Mouse (Mus musculus) stomach, postnatal 0 days (tissue): ENCODE measurements around the gene Pgbd5. TPM values are rescaled to one million over a fixed set of nuclear protein-coding genes. Genes with fewer than 3 reads are reported as not detected.
A peak's percentile ranks its signal among the peaks of the same experiment; 100 is the strongest.

ENCODE experiments used
- ATAC-seq: fragments of 200-750 bp; cut with Nextera tagmentation; 2 replicates; pipeline ENCODE4 v1.8.0; 2017; ENCODE audit not compliant: low FRiP score, low TSS enrichment
- DNase-seq: peaks from one replicate; pipeline ENCODE4 v3.0.0-alpha.2; 2016; ENCODE audit warnings: low spot score
- H3K27ac ChIP-seq: fragments of 300-500 bp; sonication (generic); replicated peaks from 2 replicates; pipeline ENCODE4 v1.5.1; 2014; ENCODE audit warnings: mild to moderate bottlenecking, control low read depth
- H3K27me3 ChIP-seq: fragments of 300-500 bp; sonication (generic); 2 replicates; pipeline ENCODE4 v1.6.1; 2014; ENCODE audit warnings: low read length; ENCODE audit not compliant: control insufficient read depth, insufficient read depth
- H3K36me3 ChIP-seq: fragments of 300-500 bp; sonication (generic); 2 replicates; pipeline ENCODE4 v1.6.1; 2014; ENCODE audit warnings: low read length, mixed read lengths; ENCODE audit not compliant: control insufficient read depth, insufficient read depth
- H3K4me1 ChIP-seq: fragments of 300-500 bp; sonication (generic); replicated peaks from 2 replicates; pipeline ENCODE4 v1.6.1; 2014; ENCODE audit warnings: antibody characterized with exemption; ENCODE audit not compliant: control insufficient read depth, insufficient read depth
- H3K4me2 ChIP-seq: fragments of 300-500 bp; sonication (generic); replicated peaks from 2 replicates; pipeline ENCODE4 v1.6.1; 2014; ENCODE audit warnings: low read depth, mild to moderate bottlenecking, control low read depth, moderate library complexity
- H3K4me3 ChIP-seq: fragments of 300-500 bp; sonication (generic); 2 replicates; pipeline ENCODE4 v1.5.1; 2014; ENCODE audit warnings: low read depth, low read length, control low read depth
- H3K9ac ChIP-seq: fragments of 300-500 bp; sonication (generic); 2 replicates; pipeline ENCODE4 v1.6.1; 2014; ENCODE audit warnings: mild to moderate bottlenecking, low read length, control low read depth, mixed read lengths
- H3K9me3 ChIP-seq: fragments of 300-500 bp; sonication (generic); 2 replicates; pipeline ENCODE4 v1.6.1; 2016; ENCODE audit warnings: low read length; ENCODE audit not compliant: control insufficient read depth
- CTCF ChIP-seq: IDR thresholded peaks from 2 replicates; pipeline ENCODE4 v1.5.1; 2016; ENCODE audit warnings: antibody characterized with exemption, low read depth, mild to moderate bottlenecking, moderate library complexity
- EP300 ChIP-seq: optimal IDR thresholded peaks from 2 replicates; pipeline ENCODE3; 2016; ENCODE audit warnings: antibody characterized with exemption
- WGBS: fragments of 180-500 bp; shearing (Covaris S2); extraction: QIAGEN DNeasy Blood & Tissue Kit; methylation state at CpG from one replicate; pipeline ENCODE4 v1.1.7; 2014; 5-methylcytosine and 5-hydroxymethylcytosine counted together
- polyA plus RNA-seq: library from polyadenylated mRNA; unstranded; fragments of >200 nt; fragmentation: Nextera tagmentation; extraction: Ambion mirVana; gene quantifications from 2 replicates; pipeline ENCODE4 v1.2.1, GENCODE M21; 2015

Pgbd5 gene
- polyA plus RNA-seq, 1 experiment from 2014 or later, result 2.0 TPM

DNA sequence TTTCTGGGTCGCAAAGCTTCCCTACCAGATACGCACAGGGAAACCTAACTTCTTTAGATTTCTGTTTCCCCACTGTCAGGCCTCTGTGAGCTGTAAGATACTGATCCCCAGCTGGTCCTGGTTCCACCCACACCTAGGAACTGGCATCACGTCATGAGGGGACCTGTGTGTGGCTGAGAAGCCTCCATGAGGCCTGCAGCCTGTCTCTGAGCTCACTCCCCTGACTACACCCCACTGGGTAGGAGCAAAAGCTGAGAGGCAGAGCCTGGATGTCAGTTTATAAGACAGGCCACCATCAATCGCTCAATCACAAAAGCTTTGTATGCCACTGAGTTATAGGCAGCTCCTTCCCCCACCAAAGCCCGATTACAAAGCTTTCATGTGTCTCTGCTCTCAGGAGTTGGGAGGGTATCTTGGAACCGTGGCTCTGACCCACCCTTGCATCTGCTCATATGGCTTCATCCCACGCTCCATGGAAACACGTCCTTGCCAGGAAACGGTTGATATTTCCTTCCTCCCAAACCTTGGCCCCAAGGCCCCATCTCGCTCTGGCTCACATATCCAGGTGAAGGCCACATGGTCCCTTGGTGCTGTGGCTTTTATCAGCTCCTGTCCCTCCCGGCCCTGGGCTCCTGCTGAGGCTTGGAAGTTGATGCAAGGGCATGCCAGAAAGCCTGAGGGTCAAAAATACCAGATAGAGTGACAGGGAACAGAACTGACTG lies 26.1 kb downstream of the Pgbd5 start:
- H3K4me3 ChIP-seq, result no peak overlapping the region
- TF ChIP-seq EP300 (no peak), CTCF (no peak)
- WGBS, result 71% methylated on average over 11 of the region's 11 CpGs
- no peak overlapping the region for H3K4me2 ChIP-seq
- H3K36me3 ChIP-seq, result no peaks in the 10 kb centered on the region
- ATAC-seq, result no peak
- no peaks in the 10 kb centered on the region for H3K9me3 ChIP-seq
- H3K27ac ChIP-seq, result no peak overlapping the region
- no peaks in the 10 kb centered on the region for H3K27me3 ChIP-seq
- no peaks in the 10 kb centered on the region for H3K4me1 ChIP-seq
- DNase-seq, result no peak
- no peak overlapping the region for H3K9ac ChIP-seq

GRCm38 (mm10) chr8:124412496-124413243 lies 26.8 kb downstream of the Pgbd5 start:
- H3K9me3 ChIP-seq, result no peaks in the 10 kb centered on the region
- ATAC-seq, result 0 out of 2 replicates have a peak, but pooled peaks have one; percentile 45
- H3K4me2 ChIP-seq, result no peak overlapping the region
- no peak for TF ChIP-seq EP300
- no peak for TF ChIP-seq CTCF
- H3K27ac ChIP-seq, result no peak overlapping the region
- WGBS, result 70% methylated on average over 19 of the region's 19 CpGs
- no peak overlapping the region for H3K4me3 ChIP-seq
- H3K4me1 ChIP-seq, result no peaks in the 10 kb centered on the region
- H3K36me3 ChIP-seq, result no peaks in the 10 kb centered on the region
- no peak for DNase-seq
- no peaks in the 10 kb centered on the region for H3K27me3 ChIP-seq
- no peak overlapping the region for H3K9ac ChIP-seq

DNA sequence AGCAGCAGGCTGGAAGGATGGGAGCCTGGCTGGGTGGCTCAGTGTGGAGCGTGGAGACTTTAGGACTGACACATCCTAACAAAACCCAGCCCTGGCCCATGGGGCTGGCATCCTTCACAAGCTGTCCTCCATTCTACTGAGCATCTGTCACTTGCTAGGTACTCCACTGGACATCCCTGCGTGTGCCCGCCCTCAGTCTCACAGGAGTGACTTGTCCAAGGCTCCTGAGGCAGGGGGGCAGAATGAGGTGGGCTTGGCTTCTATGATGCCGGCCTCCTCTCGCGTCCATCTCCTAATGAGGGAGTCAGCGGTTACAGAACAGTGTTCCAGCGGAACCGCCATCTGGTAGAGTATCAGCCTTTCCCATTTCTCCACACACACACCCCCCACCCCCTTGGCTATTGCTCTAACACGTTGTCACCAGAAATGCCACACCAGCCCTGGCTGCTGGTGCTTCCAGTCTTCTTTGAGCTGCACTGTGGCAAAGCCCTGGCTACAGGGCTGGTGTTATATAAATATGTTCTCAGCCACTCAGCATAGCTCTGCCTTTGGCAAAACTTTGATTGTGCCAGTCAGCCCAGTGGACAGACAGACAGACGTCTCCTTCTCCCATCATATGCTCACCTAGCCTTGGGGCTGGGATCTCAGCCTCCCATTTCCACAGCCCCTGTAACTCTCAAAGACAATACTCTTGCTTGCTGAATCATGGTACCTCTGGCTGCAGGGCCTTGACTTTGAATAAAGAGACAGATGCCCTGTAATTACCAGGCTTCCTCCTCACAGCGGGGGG lies 34.8 kb downstream of the Pgbd5 start:
- no peak for TF ChIP-seq EP300
- no peak for TF ChIP-seq CTCF
- H3K27me3 ChIP-seq, result no peaks in the 10 kb centered on the region
- ATAC-seq (no peak; the same call in 1 of the 2 replicates), DNase-seq (no peak)
- H3K4me3 ChIP-seq, result no peak overlapping the region
- no peaks in the 10 kb centered on the region for H3K4me1 ChIP-seq
- H3K9ac ChIP-seq, result no peak overlapping the region
- no peaks in the 10 kb centered on the region for H3K9me3 ChIP-seq
- no peak overlapping the region for H3K27ac ChIP-seq
- no peaks in the 10 kb centered on the region for H3K36me3 ChIP-seq
- H3K4me2 ChIP-seq, result no peak overlapping the region
- 77% methylated on average over 11 of the region's 12 CpGs for WGBS

DNA sequence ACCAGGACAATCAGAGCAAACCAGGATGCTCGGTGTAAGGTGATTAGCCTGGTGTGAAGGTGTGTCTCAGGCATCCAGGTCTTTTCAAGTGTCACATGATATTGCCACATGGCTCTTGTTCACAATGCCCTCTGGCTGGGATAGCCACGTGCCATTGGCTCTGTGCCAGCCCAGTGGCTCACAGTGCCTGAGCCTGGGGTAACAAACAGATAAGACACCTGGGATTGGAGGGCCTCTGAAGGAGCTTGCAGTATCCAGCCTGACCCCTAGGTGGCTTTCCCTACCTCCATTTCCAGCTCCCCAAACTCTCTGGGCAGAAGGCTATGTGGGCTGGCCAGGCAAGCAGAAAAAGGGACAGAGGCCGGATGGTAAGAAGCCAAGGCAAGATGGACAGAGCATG lies 35.6 kb downstream of the Pgbd5 start:
- H3K9me3 ChIP-seq, result no peaks in the 10 kb centered on the region
- no peak overlapping the region for H3K4me3 ChIP-seq
- no peak overlapping the region for H3K9ac ChIP-seq
- H3K4me2 ChIP-seq, result no peak overlapping the region
- no peaks in the 10 kb centered on the region for H3K4me1 ChIP-seq
- no peaks in the 10 kb centered on the region for H3K36me3 ChIP-seq
- 31% methylated on average over 3 of the region's 3 CpGs for WGBS
- no peaks in the 10 kb centered on the region for H3K27me3 ChIP-seq
- ATAC-seq (peak; percentile 74), DNase-seq (peak; percentile 70)
- H3K27ac ChIP-seq, result no peak overlapping the region
- TF ChIP-seq EP300 (no peak), CTCF (peak; percentile 71)

DNA sequence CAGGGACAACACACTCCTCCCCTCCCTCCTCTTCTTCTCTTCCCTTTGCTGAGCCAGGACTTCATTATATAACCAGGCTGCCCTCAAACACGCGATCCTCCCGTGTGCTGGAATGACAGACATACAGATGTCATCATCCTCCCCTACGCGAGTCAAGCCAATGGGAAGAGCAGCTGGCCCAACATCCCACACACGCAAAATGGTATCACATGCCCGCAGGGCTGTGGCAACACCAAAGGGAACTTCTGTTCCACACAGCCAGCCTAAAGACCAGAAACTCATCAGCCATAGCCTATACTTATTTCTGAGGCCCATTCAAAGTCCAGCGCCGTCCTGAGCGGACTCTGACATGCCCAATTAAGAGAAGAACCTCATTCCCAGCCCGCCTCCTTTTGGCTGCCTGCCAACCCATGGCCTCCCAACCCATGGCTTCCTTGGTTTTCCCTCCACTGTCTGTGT lies 40.0 kb downstream of the Pgbd5 start:
- WGBS, result 73% methylated on average over 11 of the region's 11 CpGs
- H3K9me3 ChIP-seq, result no peaks in the 10 kb centered on the region
- TF ChIP-seq EP300 (no peak), CTCF (no peak)
- H3K27me3 ChIP-seq, result no peaks in the 10 kb centered on the region
- no peaks in the 10 kb centered on the region for H3K36me3 ChIP-seq
- ATAC-seq, result no peak
- DNase-seq, result no peak
- no peak overlapping the region for H3K4me3 ChIP-seq
- no peaks in the 10 kb centered on the region for H3K4me1 ChIP-seq
- no peak overlapping the region for H3K27ac ChIP-seq
- H3K9ac ChIP-seq, result no peak overlapping the region
- H3K4me2 ChIP-seq, result no peak overlapping the region
